Mouse (Mus musculus) embryonic facial prominence, embryonic 11.5 days (tissue): ENCODE data around the gene Arpc2. TPM values are rescaled to one million over a fixed set of nuclear protein-coding genes. Genes with fewer than 3 reads are reported as not detected.
A peak's percentile ranks its signal among the peaks of the same experiment; 100 is the strongest.

Experiments
- ATAC-seq: fragments of 200-750 bp; cut with Nextera tagmentation; replicated peaks from 2 replicates; pipeline ENCODE4 v1.8.0; 2017; ENCODE audit warnings: low read depth; ENCODE audit not compliant: insufficient number of reproducible peaks, low FRiP score, low TSS enrichment
- DNase-seq: peaks from one replicate; pipeline ENCODE4 v3.0.0-alpha.2; 2015; ENCODE audit warnings: low spot score
- H3K27ac ChIP-seq: fragments of 300-500 bp; sonication (generic); replicated peaks from 2 replicates; pipeline ENCODE4 v1.5.1; 2014; ENCODE audit warnings: mild to moderate bottlenecking, low read depth, low read length, control low read depth
- H3K27me3 ChIP-seq: fragments of 300-500 bp; sonication (generic); 2 replicates; pipeline ENCODE4 v1.6.1; 2014; ENCODE audit warnings: mild to moderate bottlenecking, low read length, moderate library complexity, mixed read lengths; ENCODE audit not compliant: control insufficient read depth, insufficient read depth
- H3K36me3 ChIP-seq: fragments of 300-500 bp; sonication (generic); replicated peaks from 2 replicates; pipeline ENCODE4 v1.6.1; 2014; ENCODE audit warnings: low read depth, mild to moderate bottlenecking, low read length, moderate library complexity, mixed read lengths; ENCODE audit not compliant: control insufficient read depth, insufficient read depth
- H3K4me1 ChIP-seq: fragments of 300-500 bp; sonication (generic); 2 replicates; pipeline ENCODE4 v1.6.1; 2014; ENCODE audit warnings: low read length, mixed read lengths; ENCODE audit not compliant: control insufficient read depth, insufficient read depth
- H3K4me2 ChIP-seq: fragments of 300-500 bp; sonication (generic); 2 replicates; pipeline ENCODE4 v1.6.1; 2014; ENCODE audit warnings: low read depth, mild to moderate bottlenecking, control low read depth, low read length, moderate library complexity
- H3K4me3 ChIP-seq: fragments of 300-500 bp; sonication (generic); 2 replicates; pipeline ENCODE4 v1.5.1; 2014; ENCODE audit warnings: low read depth, low read length, control low read depth
- H3K9ac ChIP-seq: fragments of 300-500 bp; sonication (generic); replicated peaks from 2 replicates; pipeline ENCODE4 v1.6.1; 2014; ENCODE audit warnings: mild to moderate bottlenecking, control low read depth, low read length
- H3K9me3 ChIP-seq: fragments of 300-500 bp; sonication (generic); replicated peaks from 2 replicates; pipeline ENCODE4 v1.6.1; 2016; ENCODE audit warnings: mild to moderate bottlenecking, low read length, inconsistent platforms, mixed read lengths; ENCODE audit not compliant: control insufficient read depth
- WGBS: fragments of 180-500 bp; shearing (Covaris S2); extraction: QIAGEN DNeasy Blood & Tissue Kit; methylation state at CpG from one replicate; pipeline ENCODE4 v1.1.7; 2014; 5-methylcytosine and 5-hydroxymethylcytosine counted together
- polyA plus RNA-seq: library from polyadenylated mRNA; unstranded; fragments of >200 nt; fragmentation: Nextera tagmentation; extraction: Ambion mirVana; gene quantifications from 2 replicates; pipeline ENCODE4 v1.2.1, GENCODE M21; 2014

Arpc2 gene
- 344 and 380 TPM in 2 replicates for polyA plus RNA-seq

- WGBS: 2% methylated on average over 41 of the region's 55 CpGs
- 0 out of 2 replicates have a peak, but pooled peaks cover 3% of the 10 kb centered on the region for H3K4me1 ChIP-seq
- peak within 1 kb of the TSS; percentile 89 for H3K9ac ChIP-seq
- H3K4me2 ChIP-seq: peak within 1 kb of the TSS; percentile 71
- DNase-seq (peak; percentile 96), ATAC-seq (peak; percentile 88)
- H3K9me3 ChIP-seq: no peaks in the 10 kb centered on the region
- H3K36me3 ChIP-seq: no peaks in the 10 kb centered on the region
- peak within 1 kb of the TSS; percentile 91 for H3K4me3 ChIP-seq
- H3K27ac ChIP-seq: peak within 1 kb of the TSS; percentile 54
- H3K27me3 ChIP-seq: no peaks in the 10 kb centered on the region
Observed at GRCm38 (mm10) chr1:74235938-74236589, at the start of gene Arpc2. Arpc2 (plus strand) TSS chr1:74236084.

- no peak for DNase-seq
- 90% methylated on average over 7 of the region's 7 CpGs for WGBS
Observed at GRCm38 (mm10) chr1:74190471-74190870, 45.4 kb upstream of the Arpc2 start.

GRCm38 (mm10) chr1:74192711-74193110, 43.2 kb upstream of the Arpc2 start:
- ATAC-seq: no peak

More at GRCm38 (mm10) chr1:74190471-74190870, 45.4 kb upstream of the Arpc2 start:
- Histone ChIP-seq H3K36me3 (no peaks in the 10 kb centered on the region), H3K4me2 (no peak overlapping the region), H3K27me3 (no peaks in the 10 kb centered on the region), H3K9ac (no peak overlapping the region), H3K27ac (no peak overlapping the region), H3K4me3 (no peak overlapping the region), H3K9me3 (no peaks in the 10 kb centered on the region), H3K4me1 (no peaks in the 10 kb centered on the region)
- no peak for ATAC-seq

GRCm38 (mm10) chr1:74194445-74194844, 41.4 kb upstream of the Arpc2 start, which contains the start of gene Cxcr1:
Cxcr1 (minus strand) TSS chr1:74194631.
- H3K4me2 ChIP-seq: no peak within 1 kb of the TSS
- H3K9ac ChIP-seq: no peak within 1 kb of the TSS
- H3K9me3 ChIP-seq: no peaks in the 10 kb centered on the region
- no peaks in the 10 kb centered on the region for H3K36me3 ChIP-seq
- no peaks in the 10 kb centered on the region for H3K4me1 ChIP-seq
- no peaks in the 10 kb centered on the region for H3K27me3 ChIP-seq
- H3K27ac ChIP-seq: no peak within 1 kb of the TSS
- DNase-seq: no peak
- 77% methylated on average over 8 of the region's 8 CpGs for WGBS
- no peak within 1 kb of the TSS for H3K4me3 ChIP-seq
- ATAC-seq: no peak

More at GRCm38 (mm10) chr1:74192711-74193110, 43.2 kb upstream of the Arpc2 start:
- Histone ChIP-seq H3K9me3 (no peaks in the 10 kb centered on the region), H3K9ac (no peak overlapping the region), H3K27ac (no peak overlapping the region), H3K36me3 (no peaks in the 10 kb centered on the region), H3K27me3 (no peaks in the 10 kb centered on the region), H3K4me1 (no peaks in the 10 kb centered on the region), H3K4me2 (no peak overlapping the region), H3K4me3 (no peak overlapping the region)
- WGBS: 79% methylated on average over 2 of the region's 2 CpGs
- no peak for DNase-seq

- Histone ChIP-seq H3K4me1 (no peaks in the 10 kb centered on the region), H3K4me3 (no peak overlapping the region), H3K36me3 (no peaks in the 10 kb centered on the region), H3K4me2 (no peak overlapping the region), H3K9ac (no peak overlapping the region), H3K9me3 (no peaks in the 10 kb centered on the region), H3K27ac (no peak overlapping the region), H3K27me3 (no peaks in the 10 kb centered on the region)
- ATAC-seq: no peak
- WGBS: 43% methylated on average over 7 of the region's 7 CpGs
- peak; percentile 55 for DNase-seq
Observed at GRCm38 (mm10) chr1:74195961-74196360, 39.9 kb upstream of the Arpc2 start.

GRCm38 (mm10) chr1:74196621-74197419, 39.1 kb upstream of the Arpc2 start:
- Histone ChIP-seq H3K36me3 (no peaks in the 10 kb centered on the region), H3K4me3 (no peak overlapping the region), H3K4me1 (no peaks in the 10 kb centered on the region), H3K9ac (no peak overlapping the region), H3K27me3 (no peaks in the 10 kb centered on the region), H3K9me3 (no peaks in the 10 kb centered on the region), H3K4me2 (no peak overlapping the region), H3K27ac (no peak overlapping the region)
- ATAC-seq: no peak
- WGBS: 81% methylated on average over 17 of the region's 17 CpGs
- no peak for DNase-seq

- ATAC-seq (no peak), DNase-seq (no peak)
- H3K4me3 ChIP-seq: no peak overlapping the region
- no peaks in the 10 kb centered on the region for H3K9me3 ChIP-seq
- no peak overlapping the region for H3K27ac ChIP-seq
- H3K36me3 ChIP-seq: no peaks in the 10 kb centered on the region
- H3K9ac ChIP-seq: no peak overlapping the region
- 78% methylated on average over 12 of the region's 12 CpGs for WGBS
- H3K27me3 ChIP-seq: no peaks in the 10 kb centered on the region
- H3K4me2 ChIP-seq: no peak overlapping the region
- H3K4me1 ChIP-seq: no peaks in the 10 kb centered on the region
Observed at GRCm38 (mm10) chr1:74197726-74198470, 38.0 kb upstream of the Arpc2 start.
